Mouse (Mus musculus) MEL (cell line): ENCODE results near the gene Dnaja3. TPM values are rescaled to one million over a fixed set of nuclear protein-coding genes. Genes with fewer than 3 reads are reported as not detected.

Experiments
- DNase-seq: peaks from one replicate; pipeline ENCODE4 v3.0.0; 2011; ENCODE audit warnings: low read depth, low spot score
- H3K27ac ChIP-seq: 2 replicates; pipeline ENCODE4 v1.5.1; 2012; ENCODE audit warnings: low read depth, mild to moderate bottlenecking, control low read depth, low read length, moderate library complexity; ENCODE audit not compliant: control insufficient read depth
- H3K27me3 ChIP-seq, 2 experiments: fragments of 150-350 bp in 1 of 2; sonication (generic) in 1 of 2; 2 replicates each; pipeline ENCODE4 v1.6.1; 2012; ENCODE audit warnings: low read length in 2 of 2, mild to moderate bottlenecking in 2 of 2, improper control_type of control experiment in 1 of 2, moderate library complexity in 1 of 2; ENCODE audit not compliant: insufficient read depth in 2 of 2, control insufficient read depth in 1 of 2
- H3K36me3 ChIP-seq, 2 experiments: 2 replicates each; pipeline ENCODE4 v1.6.1; 2012 to 2014; ENCODE audit warnings: low read length in 2 of 2, improper control_type of control experiment in 1 of 2, inconsistent platforms in 1 of 2, mild to moderate bottlenecking in 1 of 2; ENCODE audit not compliant: insufficient read depth in 2 of 2, control insufficient read depth in 1 of 2
- H3K4me1 ChIP-seq, 2 experiments: fragments of 150-350 bp in 1 of 2; sonication (generic) in 1 of 2; 2 replicates each; pipeline ENCODE4 v1.6.1; 2012; ENCODE audit warnings: low read length in 2 of 2, improper control_type of control experiment in 1 of 2, mild to moderate bottlenecking in 1 of 2; ENCODE audit not compliant: insufficient read depth in 2 of 2, control insufficient read depth in 1 of 2
- H3K4me3 ChIP-seq, 2 experiments: fragments of 150-350 bp in 1 of 2; sonication (generic) in 1 of 2; 2 replicates each; pipeline ENCODE4 v1.5.1; 2012; ENCODE audit warnings: low read depth in 2 of 2, low read length in 2 of 2, mild to moderate bottlenecking in 2 of 2, moderate library complexity in 2 of 2, control low read depth in 1 of 2, improper control_type of control experiment in 1 of 2; ENCODE audit not compliant: control insufficient read depth in 1 of 2, insufficient read depth in 1 of 2
- H3K79me2 ChIP-seq: 2 replicates; pipeline ENCODE4 v1.6.1; 2012; ENCODE audit warnings: mild to moderate bottlenecking, low read length, moderate library complexity; ENCODE audit not compliant: control insufficient read depth, poor library complexity, insufficient read depth
- H3K9ac ChIP-seq: 2 replicates; pipeline ENCODE4 v1.6.1; 2012; ENCODE audit warnings: low read depth, mild to moderate bottlenecking, control low read depth, low read length, moderate library complexity; ENCODE audit not compliant: control insufficient read depth, poor library complexity, severe bottlenecking
- H3K9me3 ChIP-seq: fragments of 150-350 bp; sonication (generic); replicated peaks from 2 replicates; pipeline ENCODE4 v1.6.1; 2012; ENCODE audit warnings: mild to moderate bottlenecking, low read length, improper control_type of control experiment, moderate library complexity; ENCODE audit not compliant: insufficient read depth
- BHLHE40 ChIP-seq: IDR thresholded peaks from 2 replicates; pipeline ENCODE4 v1.6.1; 2012; ENCODE audit warnings: low read depth, mild to moderate bottlenecking, inconsistent platforms, low read length, improper control_type of control experiment, borderline replicate concordance
- CHD1 ChIP-seq: IDR thresholded peaks from 2 replicates; pipeline ENCODE4 v1.6.1; 2012; ENCODE audit warnings: low read depth, mild to moderate bottlenecking, inconsistent platforms, low read length, improper control_type of control experiment
- CHD2 ChIP-seq: IDR thresholded peaks from 2 replicates; pipeline ENCODE4 v1.6.1; 2011; ENCODE audit warnings: low read length, improper control_type of control experiment
- CTCF ChIP-seq, 3 experiments: IDR thresholded peaks in 2 of 3; conservative IDR thresholded peaks in 1 of 3; 2 replicates each; pipeline ENCODE4 v1.5.1; 2011 to 2012; ENCODE audit warnings: low read length in 3 of 3, low read depth in 2 of 3, mild to moderate bottlenecking in 2 of 3, improper control_type of control experiment in 1 of 3, inconsistent platforms in 1 of 3, mixed read lengths in 1 of 3, moderate library complexity in 1 of 3; ENCODE audit not compliant: control insufficient read depth in 1 of 3, insufficient read depth in 1 of 3, poor library complexity in 1 of 3, severe bottlenecking in 1 of 3
- E2F4 ChIP-seq: IDR thresholded peaks from 2 replicates; pipeline ENCODE4 v1.6.1; 2011; ENCODE audit warnings: low read depth, low read length, improper control_type of control experiment, borderline replicate concordance
- EP300 ChIP-seq, 2 experiments: IDR thresholded peaks; 2 replicates each; pipeline ENCODE4 v1.6.1; 2011; ENCODE audit warnings: improper control_type of control experiment in 2 of 2, low read length in 2 of 2, low read depth in 1 of 2, mild to moderate bottlenecking in 1 of 2
- ETS1 ChIP-seq: IDR thresholded peaks from 2 replicates; pipeline ENCODE4 v1.6.1; 2012; ENCODE audit warnings: low read depth, mild to moderate bottlenecking, inconsistent platforms, low read length, improper control_type of control experiment, moderate library complexity
- GATA1 ChIP-seq: IDR thresholded peaks from 2 replicates; pipeline ENCODE4 v1.6.1; 2011; ENCODE audit warnings: low read depth, low read length, improper control_type of control experiment
- JUND ChIP-seq: IDR thresholded peaks from 2 replicates; pipeline ENCODE4 v1.6.1; 2011; ENCODE audit warnings: low read depth, mild to moderate bottlenecking, improper control_type of control experiment, low read length
- MAFK ChIP-seq: IDR thresholded peaks from 2 replicates; pipeline ENCODE4 v1.6.1; 2011; ENCODE audit warnings: low read depth, mild to moderate bottlenecking, low read length, improper control_type of control experiment, borderline replicate concordance
- MAX ChIP-seq: IDR thresholded peaks from 2 replicates; pipeline ENCODE4 v1.6.1; 2011; ENCODE audit warnings: low read length, improper control_type of control experiment
- MAZ ChIP-seq: IDR thresholded peaks from 2 replicates; pipeline ENCODE4 v1.6.1; 2012; ENCODE audit warnings: low read depth, mild to moderate bottlenecking, inconsistent platforms, low read length, improper control_type of control experiment
- MYB ChIP-seq: IDR thresholded peaks from 2 replicates; pipeline ENCODE4 v1.6.1; 2011; ENCODE audit warnings: mild to moderate bottlenecking, low read depth, low read length, improper control_type of control experiment
- MYC ChIP-seq: IDR thresholded peaks from 2 replicates; pipeline ENCODE4 v1.6.1; 2011; ENCODE audit warnings: low read depth, mild to moderate bottlenecking, low read length, improper control_type of control experiment, moderate library complexity
- NELFE ChIP-seq: IDR thresholded peaks from 2 replicates; pipeline ENCODE4 v1.6.1; 2011; ENCODE audit warnings: low read depth, low read length, improper control_type of control experiment
- NRF1 ChIP-seq: IDR thresholded peaks from 2 replicates; pipeline ENCODE4 v1.6.1; 2014; ENCODE audit warnings: low read depth, mild to moderate bottlenecking, inconsistent platforms, low read length, improper control_type of control experiment, moderate library complexity; ENCODE audit not compliant: poor library complexity, insufficient read depth, severe bottlenecking
- POLR2A ChIP-seq, 2 experiments: IDR thresholded peaks; 2 replicates each; pipeline ENCODE4 v1.6.1; 2011 to 2012; ENCODE audit warnings: low read length in 2 of 2, mild to moderate bottlenecking in 2 of 2, control low read depth in 1 of 2, improper control_type of control experiment in 1 of 2, low read depth in 1 of 2, moderate library complexity in 1 of 2; ENCODE audit not compliant: control insufficient read depth in 1 of 2, insufficient read depth in 1 of 2, poor library complexity in 1 of 2
- POLR2AphosphoS2 ChIP-seq: IDR thresholded peaks from 2 replicates; pipeline ENCODE4 v1.6.1; 2011; ENCODE audit warnings: low read length, improper control_type of control experiment
- RCOR1 ChIP-seq: IDR thresholded peaks from 2 replicates; pipeline ENCODE4 v1.6.1; 2012; ENCODE audit warnings: low read depth, mild to moderate bottlenecking, inconsistent platforms, low read length, improper control_type of control experiment
- SIN3A ChIP-seq: IDR thresholded peaks from 2 replicates; pipeline ENCODE4 v1.6.1; 2012; ENCODE audit warnings: low read length, improper control_type of control experiment, inconsistent platforms
- SMC3 ChIP-seq: IDR thresholded peaks from 2 replicates; pipeline ENCODE4 v1.6.1; 2011; ENCODE audit warnings: low read depth, low read length, improper control_type of control experiment
- TAL1 ChIP-seq: IDR thresholded peaks from 2 replicates; pipeline ENCODE4 v1.6.1; 2012; ENCODE audit warnings: mild to moderate bottlenecking, inconsistent platforms, low read length, moderate library complexity, mixed read lengths
- TBP ChIP-seq: IDR thresholded peaks from 2 replicates; pipeline ENCODE4 v1.8.0; 2011; ENCODE audit warnings: low read depth, low read length, improper control_type of control experiment
- TCF12 ChIP-seq: IDR thresholded peaks from 2 replicates; pipeline ENCODE4 v1.6.1; 2014; ENCODE audit warnings: low read depth, mild to moderate bottlenecking, inconsistent platforms, low read length, improper control_type of control experiment, moderate library complexity
- UBTF ChIP-seq: IDR thresholded peaks from 2 replicates; pipeline ENCODE4 v1.6.1; 2012; ENCODE audit warnings: low read depth, mild to moderate bottlenecking, inconsistent platforms, low read length, improper control_type of control experiment, moderate library complexity, borderline replicate concordance; ENCODE audit not compliant: insufficient read depth
- ZC3H11A ChIP-seq: IDR thresholded peaks from 2 replicates; pipeline ENCODE4 v1.6.1; 2012; ENCODE audit warnings: low read depth, mild to moderate bottlenecking, inconsistent platforms, low read length, improper control_type of control experiment
- ZKSCAN1 ChIP-seq: IDR thresholded peaks from 2 replicates; pipeline ENCODE4 v1.6.1; 2012; ENCODE audit warnings: low read depth, mild to moderate bottlenecking, inconsistent platforms, low read length, improper control_type of control experiment, moderate library complexity
- polyA plus RNA-seq, 2 experiments: library from polyadenylated mRNA; stranded (reverse) in 1 of 2; unstranded in 1 of 2; fragments of >175 nt in 1 of 2; fragments of >200 nt in 1 of 2; gene quantifications; 2 replicates each; pipeline versions ENCODE4 v1.2.1 to v1.2.4; 2012; ENCODE audit warnings: low replicate concordance in 2 of 2, low read depth in 1 of 2; ENCODE audit not compliant: insufficient read length in 2 of 2, insufficient read depth in 1 of 2, missing spikeins in 1 of 2
- total RNA-seq: library from RNA; depleted of rRNA; stranded (reverse); fragments of 300-350 nt; gene quantifications from 2 replicates; pipeline ENCODE4 v1.2.3, GENCODE M21; 2012

Dnaja3 gene
- total and polyA plus RNA-seq, 3 experiments, result 91.8 to 94.3 TPM; not detected in 1

DNA sequence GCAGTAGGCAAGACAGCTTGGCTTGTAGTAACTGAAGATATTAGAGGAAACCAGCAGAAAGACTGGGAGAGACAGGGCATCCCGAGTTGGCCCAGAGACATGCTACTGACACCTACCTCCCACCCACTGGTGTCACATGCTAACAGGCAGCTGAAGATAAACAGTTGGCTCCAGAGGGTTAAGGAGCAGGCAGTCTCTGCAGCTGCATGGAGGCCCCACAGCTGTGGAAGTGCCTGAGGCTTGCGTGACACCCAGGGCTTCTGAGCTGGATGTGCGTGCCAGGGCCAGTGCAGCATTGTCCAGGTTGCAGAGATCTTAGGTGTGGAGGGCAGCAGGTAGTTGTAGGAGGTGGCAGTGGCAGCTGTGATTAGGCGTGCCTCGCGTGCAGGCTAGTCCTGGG, 12.7 kb upstream of the Dnaja3 start:
- Histone ChIP-seq H3K9ac (no peak overlapping the region), H3K27ac (no peak overlapping the region), H3K79me2 (peaks cover 23% of the 10 kb centered on the region), H3K27me3 (no peaks in the 10 kb centered on the region), H3K4me1 (peaks cover 0 to 23% of the 10 kb centered on the region in 2 experiments; a peak in 2 of 4 replicates), H3K36me3 (peaks cover 0 to 12% of the 10 kb centered on the region in 2 experiments; a peak in 3 of 4 replicates), H3K9me3 (no peaks in the 10 kb centered on the region), H3K4me3 (no peak overlapping the region)
- DNase-seq, result no peak
- TF ChIP-seq POLR2A (IDR thresholded peaks at IDR 0.05; ENCODE audit: control insufficient read depth in 1 of 2, insufficient read depth in 1 of 2, low read depth in 1 of 2, low read length in 2 of 2, poor library complexity in 1 of 2) (no peak), EP300 (IDR thresholded peaks at IDR 0.05; ENCODE audit: low read depth in 1 of 2, low read length in 2 of 2) (no peak), MYC (no peak), TAL1 (no peak), UBTF (no peak), BHLHE40 (no peak), ZC3H11A (no peak), RCOR1 (no peak), CHD1 (no peak), CHD2 (no peak), CTCF (IDR thresholded peaks at IDR 0.05 in 2 of 3, conservative IDR thresholded peaks at IDR 0.05 in 1 of 3; ENCODE audit: control insufficient read depth in 1 of 3, insufficient read depth in 1 of 3, low read depth in 2 of 3, low read length in 3 of 3, poor library complexity in 1 of 3, severe bottlenecking in 1 of 3) (no peak), ZKSCAN1 (no peak), MAZ (no peak), NELFE (no peak), SMC3 (no peak), E2F4 (no peak), GATA1 (no peak), POLR2AphosphoS2 (no peak), MAFK (no peak)

DNA sequence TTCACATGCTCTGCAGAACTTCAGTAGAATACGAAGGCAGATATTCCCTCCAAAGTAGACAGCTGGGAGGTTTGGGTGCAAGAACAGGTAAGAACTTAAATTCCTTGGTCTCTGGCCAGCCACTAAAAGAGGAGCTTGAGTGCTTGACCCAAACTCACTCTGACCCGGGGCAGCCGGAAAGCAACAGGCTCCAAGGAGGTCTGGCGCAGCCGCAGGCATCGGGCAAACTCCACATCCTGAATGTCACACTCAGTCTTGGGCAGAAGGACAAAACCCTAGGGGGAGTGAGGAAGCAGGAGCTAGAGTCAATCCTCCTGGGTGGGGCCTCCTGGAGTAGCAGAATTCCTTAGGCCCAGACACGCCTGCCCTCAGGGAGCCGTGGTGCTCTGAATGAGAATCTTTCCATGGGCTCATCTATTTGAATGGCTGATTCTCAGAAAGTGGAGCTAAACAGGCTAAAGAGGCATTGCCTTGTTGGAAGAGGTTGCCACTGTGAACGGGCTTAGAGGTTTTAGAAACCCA, 10.8 kb upstream of the Dnaja3 start:
- no peak for TF ChIP-seq NRF1
- TF ChIP-seq POLR2A (IDR thresholded peaks at IDR 0.05; ENCODE audit: control insufficient read depth in 1 of 2, insufficient read depth in 1 of 2, low read depth in 1 of 2, low read length in 2 of 2, poor library complexity in 1 of 2), result no peak
- no peak for TF ChIP-seq ZC3H11A
- no peak for TF ChIP-seq CHD2
- no peak for TF ChIP-seq CHD1
- TF ChIP-seq TCF12, result no peak
- no peak for TF ChIP-seq EP300 (IDR thresholded peaks at IDR 0.05; ENCODE audit: low read depth in 1 of 2, low read length in 2 of 2)
- no peak for TF ChIP-seq ETS1
- no peak for TF ChIP-seq TBP
- no peak for TF ChIP-seq TAL1
- no peak for TF ChIP-seq UBTF
- TF ChIP-seq MYB, result no peak
- no peak for TF ChIP-seq MAX
- TF ChIP-seq E2F4, result no peak
- no peak for TF ChIP-seq NELFE
- TF ChIP-seq JUND, result no peak
- TF ChIP-seq SIN3A, result no peak
- TF ChIP-seq RCOR1, result no peak
- no peak for TF ChIP-seq BHLHE40
- peaks cover 7% of the 10 kb centered on the region for H3K79me2 ChIP-seq
- no peaks in the 10 kb centered on the region for H3K9me3 ChIP-seq
- H3K4me3 ChIP-seq, result no peak overlapping the region
- no peaks in the 10 kb centered on the region for H3K27me3 ChIP-seq
- no peak overlapping the region for H3K27ac ChIP-seq
- no peak overlapping the region for H3K9ac ChIP-seq
- H3K36me3 ChIP-seq, result peaks cover 0 to 5% of the 10 kb centered on the region in 2 experiments; a peak in 2 of 4 replicates
- no peak for DNase-seq
- H3K4me1 ChIP-seq, result peaks cover 0 to 8% of the 10 kb centered on the region in 2 experiments; a peak in 2 of 4 replicates
